Mouse (Mus musculus) cerebellum, adult 2 months (tissue): ENCODE results near the gene Map3k12.

Experiments
- CTCF ChIP-seq: fragments of 200-500 bp; IDR thresholded peaks from 2 replicates; pipeline ENCODE4 v1.5.1; 2011; ENCODE audit warnings: low read depth, mild to moderate bottlenecking, control low read depth, low read length, moderate library complexity, borderline replicate concordance; ENCODE audit not compliant: insufficient read depth
- POLR2A ChIP-seq: fragments of 200-500 bp; IDR thresholded peaks from 2 replicates; pipeline ENCODE4 v1.6.1; 2011; ENCODE audit warnings: low read length, control low read depth, borderline replicate concordance; ENCODE audit not compliant: insufficient read depth

GRCm38 (mm10) chr15:102528396-102528795, 11.5 kb upstream of the Map3k12 start:
- TF ChIP-seq POLR2A: no peak
- no peak for TF ChIP-seq CTCF
